Mouse (Mus musculus) thymus, postnatal 10 days (tissue): Measurements from ENCODE around the gene Tspan13.

ENCODE experiments used
- DNase-seq, 2 experiments: peaks; one replicate each; pipeline ENCODE4 v3.0.0; 2021; ENCODE audit warnings: low spot score in 2 of 2

Gene Tspan13

DNA sequence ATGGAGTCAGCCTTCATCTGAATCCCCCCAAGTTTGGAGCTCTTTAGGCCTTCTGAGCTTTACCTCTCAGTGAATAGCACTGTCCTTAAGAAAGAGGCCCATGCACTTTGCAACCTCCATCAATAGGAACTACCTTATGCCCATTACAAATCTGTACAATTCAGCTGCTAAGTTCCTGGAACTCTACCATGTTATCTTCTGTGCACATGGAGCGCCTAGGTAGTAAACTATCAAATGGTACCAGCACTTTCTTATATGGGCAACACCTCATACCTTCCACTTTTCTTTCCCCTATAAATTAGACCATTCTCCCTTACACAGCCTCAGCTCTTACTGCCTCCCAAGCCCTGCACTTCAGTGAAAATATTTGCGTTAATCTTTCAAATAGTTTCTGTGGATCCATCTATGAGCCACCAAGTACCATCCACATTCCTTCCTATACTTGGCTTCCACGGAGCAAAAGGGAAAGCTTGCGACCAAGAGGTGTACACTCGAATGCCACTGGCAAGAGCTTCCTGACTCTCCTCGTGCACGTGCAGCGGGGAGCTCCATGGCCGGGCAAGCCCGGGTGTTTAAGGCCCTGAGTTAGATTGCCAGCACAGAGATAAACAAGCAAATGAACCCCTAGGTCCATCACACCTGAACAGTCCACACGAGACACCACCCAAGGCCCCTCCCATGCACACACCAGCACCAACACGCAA, 11.5 kb downstream of the Tspan13 start:
- no peak for DNase-seq

DNA sequence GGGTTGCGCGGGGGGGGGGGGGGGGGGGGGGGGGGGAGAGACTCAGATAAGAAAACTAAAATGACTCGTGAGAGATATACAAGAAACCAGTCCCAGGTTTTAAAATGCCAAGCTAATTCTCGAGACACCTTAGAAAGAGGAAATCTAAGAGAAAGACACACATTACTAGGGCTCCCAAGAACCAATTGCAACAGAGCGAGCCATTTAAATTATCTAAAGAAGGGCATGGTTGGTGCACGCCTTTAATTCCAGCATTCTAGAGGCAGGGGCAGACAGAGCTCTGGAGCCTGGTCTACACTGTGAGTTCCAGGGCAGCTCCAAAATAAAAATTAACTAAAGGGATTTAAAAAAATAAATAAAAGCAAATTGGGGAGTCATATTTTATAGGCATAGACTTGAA, 12.6 kb downstream of the Tspan13 start:
- no peak for DNase-seq

DNA sequence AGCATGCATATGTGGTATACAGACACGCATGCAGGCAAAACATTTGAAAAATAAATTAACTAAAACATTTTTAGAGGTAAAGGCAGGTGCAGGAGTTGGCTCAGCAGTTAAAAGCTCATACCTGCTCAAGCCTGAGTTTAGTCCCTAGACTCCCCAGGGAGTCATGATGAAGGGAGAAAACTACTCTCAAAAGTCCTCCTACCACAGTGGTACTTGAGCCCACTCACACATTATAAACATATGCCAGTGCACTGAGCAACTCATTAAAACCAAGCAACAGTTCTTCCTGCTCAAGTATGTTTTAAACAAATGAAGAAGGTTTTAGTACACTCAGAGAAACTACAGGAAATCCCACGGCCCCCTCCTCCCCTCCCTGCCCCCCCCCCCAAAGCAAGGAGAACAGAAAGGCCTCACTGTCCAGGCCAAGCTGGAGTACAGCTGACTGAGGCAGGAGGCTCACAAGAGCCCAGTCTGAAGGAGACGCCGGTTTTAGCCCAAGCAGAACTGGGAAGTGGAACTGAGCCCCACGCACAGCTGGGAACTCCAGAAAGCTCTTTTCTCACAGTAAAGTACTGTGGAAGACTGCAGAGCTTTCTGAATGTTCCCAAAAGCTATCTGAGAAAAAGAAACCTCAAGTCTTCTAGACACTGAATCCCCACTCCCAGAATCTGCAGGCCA, 13.2 kb downstream of the Tspan13 start:
- DNase-seq = no peak

DNA sequence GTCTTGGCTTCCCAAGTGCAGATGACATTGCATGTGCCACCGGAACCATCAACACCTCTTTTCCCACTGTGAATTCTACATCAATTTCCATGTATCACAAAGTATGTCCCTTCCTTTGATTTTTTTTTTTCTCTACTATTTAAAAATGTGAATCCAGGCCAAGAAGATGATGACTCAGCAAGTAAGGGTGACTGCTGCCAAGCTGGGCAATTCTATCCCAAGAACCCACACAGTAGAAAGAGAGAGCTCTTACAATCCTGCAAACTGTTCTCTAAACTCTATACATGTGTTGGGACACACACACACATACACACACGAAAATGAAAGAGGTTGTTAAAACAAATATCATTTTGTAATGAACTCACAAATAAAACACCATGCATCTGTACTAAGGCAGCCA, 15.1 kb downstream of the Tspan13 start:
- no peak for DNase-seq

DNA sequence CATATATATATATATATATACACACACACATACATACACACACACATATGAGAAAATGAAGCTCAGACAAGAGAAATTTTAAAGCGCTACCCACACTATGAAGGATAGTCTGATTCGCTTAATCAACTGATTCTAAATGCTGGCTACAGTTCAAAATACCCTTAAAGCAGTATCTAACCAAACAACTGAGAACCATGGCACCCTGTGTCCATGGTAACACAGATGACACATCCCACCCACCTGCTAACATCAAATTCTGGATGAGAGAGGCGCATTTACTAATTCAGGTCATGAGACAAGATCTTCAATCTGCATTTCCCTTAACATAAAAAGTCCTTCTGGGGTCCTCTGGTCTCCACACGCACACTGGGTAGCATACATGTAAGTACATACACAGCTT, 16.2 kb downstream of the Tspan13 start:
- DNase-seq = no peak

DNA sequence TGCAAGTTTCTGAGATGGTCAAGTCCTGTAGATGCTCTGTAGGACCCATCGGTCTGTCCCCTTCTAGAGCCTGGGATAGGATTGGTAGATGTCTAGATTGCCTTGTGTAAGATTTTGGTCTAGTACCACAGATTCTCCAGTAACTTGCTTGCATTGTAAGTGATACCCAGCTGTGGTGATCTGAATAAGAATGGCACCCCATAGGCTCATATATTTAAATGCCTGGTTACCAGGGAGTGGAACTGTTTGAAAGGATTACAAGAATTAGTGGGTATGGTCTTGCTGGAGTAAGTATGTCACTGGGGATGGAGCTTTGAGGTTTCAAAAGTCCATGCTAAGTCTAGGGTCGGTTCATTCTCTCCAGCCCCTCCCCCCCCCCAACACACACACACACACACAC, 21.6 kb downstream of the Tspan13 start:
- no peak for DNase-seq

DNA sequence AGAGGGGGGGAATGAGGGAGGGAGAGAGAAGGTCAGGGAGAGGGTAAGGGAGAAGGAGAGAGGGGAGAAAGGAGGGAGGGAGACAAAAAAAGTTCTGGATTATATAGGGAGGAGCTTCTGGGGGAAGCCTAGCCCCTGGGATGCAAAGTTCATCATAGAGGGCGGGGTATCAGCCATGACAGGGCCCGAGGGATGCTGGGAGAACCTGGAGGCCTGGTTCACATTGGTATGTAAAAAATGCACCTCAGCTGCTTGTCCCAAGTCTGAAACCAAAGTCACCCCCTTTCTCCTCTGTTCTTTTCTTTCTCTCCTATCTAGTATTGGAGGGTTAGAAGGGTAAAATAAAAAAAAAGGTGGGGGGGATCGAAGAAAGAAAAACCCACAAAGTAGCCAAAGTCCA, 22.2 kb downstream of the Tspan13 start:
- no peak for DNase-seq

DNA sequence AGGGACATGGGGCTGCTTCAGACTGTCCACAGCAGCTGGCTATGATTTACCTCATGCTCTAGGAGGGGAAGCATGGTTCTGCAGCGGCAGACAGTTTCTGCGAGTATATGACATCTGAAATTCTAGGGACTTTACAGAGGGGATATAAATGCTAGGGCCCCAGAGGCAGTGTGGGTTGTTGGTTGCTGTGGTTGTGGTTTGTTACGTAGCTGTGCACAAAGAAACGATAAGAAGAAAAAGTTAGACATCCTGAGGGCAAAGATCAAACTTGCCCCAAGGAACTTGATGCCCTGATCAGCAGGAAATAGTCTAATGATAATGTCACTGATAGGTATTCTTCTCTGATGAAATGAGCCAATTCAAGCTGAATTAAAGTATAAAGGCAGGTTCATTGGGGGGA, 22.7 kb downstream of the Tspan13 start:
- DNase-seq = no peak

DNA sequence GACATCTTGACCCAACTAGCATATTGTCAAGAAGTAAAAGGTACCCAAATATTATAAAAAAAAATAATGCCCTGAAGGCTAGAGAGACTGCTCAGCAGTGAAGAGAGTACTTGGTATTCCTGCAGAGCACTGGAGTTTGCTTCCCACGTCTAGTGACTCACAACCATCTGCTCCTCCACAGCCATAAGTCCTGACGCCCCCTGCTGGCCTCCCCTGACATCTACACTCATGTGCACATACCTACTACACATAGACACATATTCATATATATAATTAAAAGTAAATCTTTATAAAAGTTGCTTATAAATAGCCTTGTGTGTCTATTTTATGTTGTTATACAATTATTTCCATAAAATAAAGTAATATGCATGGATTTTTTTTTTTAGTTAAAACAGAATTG, 24.5 kb downstream of the Tspan13 start:
- DNase-seq = no peak

DNA sequence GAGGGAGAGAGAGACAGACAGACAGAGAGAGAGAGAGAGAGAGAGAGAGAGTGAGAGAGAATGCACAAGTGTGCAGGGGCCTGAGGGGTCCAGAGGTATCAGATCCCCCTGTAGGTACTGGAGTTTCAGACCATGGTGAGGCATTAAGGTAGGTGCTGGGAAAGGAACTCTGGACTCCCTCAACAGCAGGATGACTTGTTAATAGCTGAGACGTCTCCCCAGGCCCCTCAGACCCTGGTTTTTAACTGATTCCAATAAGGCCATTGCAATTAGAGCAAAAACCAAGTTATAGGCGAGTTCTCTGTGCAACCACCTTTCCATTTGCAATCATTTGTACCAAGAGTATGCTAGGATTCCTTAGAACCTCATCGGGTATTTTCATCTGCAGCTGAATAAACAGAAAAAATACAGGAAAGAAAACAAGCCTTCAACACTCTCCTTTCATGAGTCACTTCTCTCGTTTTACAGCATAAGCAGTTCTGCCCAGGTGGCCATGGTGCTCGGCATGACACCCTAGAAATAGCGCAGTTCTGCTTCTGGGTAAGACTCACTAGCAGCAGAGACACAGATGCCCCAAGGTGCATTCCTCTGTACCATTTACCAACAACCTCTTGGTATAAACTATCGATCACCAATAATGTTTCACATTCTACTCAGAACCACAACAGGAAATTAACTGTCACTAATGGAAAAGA, 28.9 kb downstream of the Tspan13 start:
- DNase-seq = no peak

DNA sequence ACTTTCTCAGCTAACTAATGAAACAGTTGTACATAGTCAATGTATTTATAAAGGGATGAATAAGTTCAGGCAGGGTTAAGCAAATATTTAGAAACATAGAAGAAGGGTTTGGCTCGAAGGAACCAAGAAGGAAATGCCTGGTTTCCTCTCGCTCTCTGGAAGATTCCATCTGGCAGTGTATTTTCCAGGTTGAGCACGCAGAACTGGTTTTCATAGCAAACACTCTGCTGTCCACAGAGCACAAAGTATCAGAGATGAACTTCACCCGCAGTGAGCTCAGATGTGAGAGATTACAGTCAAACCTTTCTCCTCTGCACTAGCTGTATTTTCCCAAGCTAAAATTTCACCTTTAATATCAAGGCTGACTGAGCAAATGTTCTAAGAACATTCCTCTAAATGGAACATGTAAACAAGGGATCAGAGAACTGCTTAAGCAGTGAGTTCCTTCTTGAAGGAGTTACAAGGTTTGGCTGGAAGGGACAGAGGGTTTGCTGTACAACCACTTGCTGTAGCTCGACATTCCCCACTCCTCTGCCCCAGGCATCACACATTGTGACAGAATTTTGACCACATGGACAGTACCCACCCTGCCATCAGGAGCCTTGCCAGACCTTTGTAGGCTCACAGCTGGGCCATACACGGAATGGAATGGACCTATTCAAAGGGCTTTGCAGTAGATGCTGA, 33.8 kb downstream of the Tspan13 start:
- no peak for DNase-seq

DNA sequence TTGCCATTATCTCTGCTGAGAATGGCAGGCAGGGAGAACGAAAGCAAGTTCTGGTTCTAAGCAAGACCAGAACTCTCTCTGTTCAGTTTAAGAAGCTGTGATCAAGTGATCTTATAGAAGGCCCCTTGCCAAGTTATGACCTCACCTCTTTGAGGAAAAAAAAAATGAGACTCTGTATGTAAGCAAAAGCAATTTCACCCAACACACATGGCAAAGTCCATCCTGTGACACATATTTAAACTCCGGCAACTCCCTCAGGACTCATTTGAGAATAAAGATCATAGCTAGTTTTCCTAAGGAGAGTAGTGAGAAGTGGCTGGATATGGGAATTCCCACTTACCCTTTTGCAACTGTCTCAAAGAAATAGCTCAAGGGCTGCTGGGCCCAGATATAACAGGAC, 34.7 kb downstream of the Tspan13 start:
- DNase-seq = no peak

DNA sequence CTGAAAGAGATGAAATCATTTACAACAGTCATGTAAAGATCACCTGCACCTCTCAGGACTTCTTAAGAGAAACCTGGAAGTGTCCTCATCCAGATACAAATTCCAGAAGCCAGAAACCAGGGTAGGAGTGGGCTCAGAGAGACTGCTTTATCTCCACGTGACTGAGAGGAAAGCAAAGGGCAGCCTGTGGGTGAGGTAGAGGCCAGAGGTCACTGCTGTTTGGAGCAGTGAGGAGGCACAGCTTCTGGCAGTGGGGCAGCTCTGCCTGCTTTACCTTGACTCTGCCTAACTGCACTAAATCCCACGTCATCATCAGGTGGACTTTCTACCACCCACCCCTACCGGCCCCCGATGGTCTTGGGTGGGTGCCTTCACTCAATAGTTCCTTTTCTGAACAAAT, 37.6 kb downstream of the Tspan13 start:
- no peak for DNase-seq

DNA sequence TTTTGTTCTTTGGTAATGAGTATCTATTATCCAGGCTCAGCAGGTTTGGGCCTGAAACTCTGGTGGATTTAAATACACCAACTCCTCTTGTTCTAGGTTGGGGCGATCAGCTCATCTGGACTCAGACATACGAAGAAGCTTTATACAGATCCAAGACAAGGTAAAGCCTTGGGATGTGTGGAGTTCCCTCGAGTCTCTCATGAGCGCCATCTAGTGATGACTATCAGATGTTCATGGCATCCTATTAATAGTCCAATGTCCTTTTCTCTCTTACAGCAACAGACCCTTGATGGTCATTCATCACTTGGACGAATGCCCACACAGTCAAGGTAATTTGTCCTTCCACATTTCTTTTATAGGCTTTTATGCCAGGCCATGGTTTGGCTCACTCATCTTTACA, 46.5 kb downstream of the Tspan13 start:
- DNase-seq = peak in 1 of 2 experiments; percentile 25

DNA sequence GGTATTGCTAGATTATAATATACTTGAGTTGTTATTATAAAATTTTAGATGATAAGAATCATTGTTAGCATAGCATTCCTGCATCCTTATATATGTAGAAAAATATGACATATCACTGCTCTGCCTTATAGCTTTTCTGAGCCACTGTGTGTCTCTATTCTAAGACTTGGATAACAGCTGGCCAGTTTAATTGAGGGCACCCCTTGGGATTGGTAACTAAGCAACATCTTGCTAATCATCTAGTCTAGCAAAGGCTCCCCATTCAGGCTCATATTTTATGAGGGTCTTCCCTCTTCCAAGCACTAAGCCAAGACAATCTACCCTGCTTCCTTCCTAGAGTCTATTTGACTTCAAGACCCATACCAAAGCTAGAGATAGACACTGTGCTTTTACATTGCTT, 48.2 kb downstream of the Tspan13 start:
- no peak for DNase-seq

DNA sequence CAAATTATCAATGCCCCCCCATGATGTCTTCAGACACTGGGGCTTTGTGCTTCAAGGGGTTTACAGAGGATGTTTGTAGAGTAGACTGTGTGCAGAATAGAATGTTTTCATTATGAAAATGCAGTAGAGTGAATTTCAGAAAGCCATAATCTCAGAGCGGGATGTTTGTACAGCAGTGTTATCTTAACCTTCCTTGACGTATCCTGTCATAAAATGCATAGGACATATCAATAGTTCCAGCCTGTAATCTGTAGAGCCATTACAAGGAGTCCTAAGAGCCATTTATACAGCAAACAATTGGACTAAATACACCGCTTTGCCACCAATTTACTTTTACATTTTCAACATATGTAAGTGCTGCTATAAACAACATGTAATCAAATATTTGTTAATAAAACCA, 48.7 kb downstream of the Tspan13 start:
- DNase-seq = no peak

DNA sequence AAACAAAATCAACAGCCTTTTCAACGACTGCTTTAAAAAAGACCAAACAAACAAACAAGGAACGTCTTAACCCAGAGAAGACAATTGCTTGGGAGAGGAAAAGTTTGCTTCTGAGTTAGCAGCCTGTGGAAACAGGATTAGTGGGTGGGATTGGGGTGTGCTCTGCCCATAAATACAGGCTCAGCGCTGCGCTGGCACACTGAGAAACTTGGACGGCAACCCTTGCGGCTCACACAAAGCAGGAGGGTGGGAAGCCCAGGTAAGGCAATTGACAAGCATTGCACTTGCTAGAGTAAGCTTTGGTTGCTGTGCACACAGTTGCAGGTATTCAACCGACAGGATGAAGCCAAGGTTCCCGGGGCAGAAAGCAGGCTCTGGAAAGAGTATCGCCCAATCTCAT, 49.6 kb downstream of the Tspan13 start, which contains the start of gene Agr2:
Gene Agr2, plus strand, starts transcription at position 197 of the 400 bp plus-strand sequence.
- DNase-seq = no peak

DNA sequence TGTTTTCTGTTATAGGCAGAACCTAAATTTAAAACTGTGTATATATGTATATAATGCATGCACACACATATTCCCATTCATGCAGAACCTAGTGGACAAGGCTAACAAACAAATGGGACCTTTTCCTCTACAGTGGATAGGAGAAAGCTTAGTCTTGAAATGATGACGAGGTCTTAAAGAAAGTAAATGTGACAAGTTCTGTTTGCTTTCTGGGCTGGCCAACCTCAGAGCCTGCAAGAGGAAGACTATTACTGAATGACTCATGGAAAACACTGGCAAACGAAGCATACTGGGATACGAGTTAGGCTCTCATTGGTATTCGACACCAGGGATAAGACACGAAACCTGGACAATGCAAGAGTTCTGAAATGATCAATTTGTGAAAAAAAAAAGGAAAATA, 57.6 kb downstream of the Tspan13 start:
- no peak for DNase-seq

DNA sequence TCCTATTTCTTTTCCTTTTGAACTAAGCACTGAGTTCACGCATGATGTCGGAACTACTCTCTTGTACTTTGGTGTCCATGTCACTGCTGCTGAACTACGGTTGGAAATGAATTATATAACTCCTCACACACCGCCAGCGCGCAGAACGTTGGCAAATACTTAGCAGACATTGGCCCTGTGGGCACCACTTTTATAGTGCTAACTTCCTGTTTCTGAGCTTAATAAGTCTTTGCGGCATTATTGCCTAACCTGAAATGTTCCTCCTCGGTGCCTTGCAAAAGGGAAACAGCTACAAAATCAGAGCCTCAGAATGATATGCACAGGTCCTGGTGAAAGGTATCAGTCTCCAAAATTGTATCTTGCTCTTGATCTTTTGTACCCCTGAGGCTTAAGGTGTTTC, 58.8 kb downstream of the Tspan13 start:
- DNase-seq = no peak

DNA sequence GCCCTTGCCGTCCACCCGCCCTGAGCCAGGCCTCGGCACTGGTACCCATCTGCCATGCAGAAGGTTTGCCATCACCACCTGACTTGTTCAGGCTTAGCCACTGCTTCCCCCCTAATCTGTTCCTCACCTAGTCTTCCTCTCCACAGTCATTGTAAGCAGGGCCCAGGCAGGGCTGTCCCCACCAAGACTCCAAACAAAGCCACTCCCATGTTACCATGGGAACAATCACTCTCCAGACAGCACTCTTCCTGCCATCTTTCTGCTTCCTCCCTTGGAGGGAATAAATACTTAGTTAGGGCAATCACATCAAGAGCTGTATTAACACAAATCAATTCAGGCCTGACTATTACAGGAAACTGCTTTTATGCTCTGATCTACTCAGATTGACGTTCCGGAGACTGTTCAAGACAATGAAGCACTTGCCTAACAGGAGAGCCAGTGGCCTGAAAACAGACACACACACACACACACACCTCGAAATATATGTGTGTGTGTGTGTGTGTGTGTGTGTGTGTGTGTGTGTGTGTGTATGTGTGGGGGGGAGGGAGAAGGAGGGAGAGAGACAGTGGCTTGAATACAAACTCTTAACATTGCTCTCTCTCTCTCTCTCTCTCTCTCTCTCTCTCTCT, 60.5 kb downstream of the Tspan13 start:
- no peak for DNase-seq

DNA sequence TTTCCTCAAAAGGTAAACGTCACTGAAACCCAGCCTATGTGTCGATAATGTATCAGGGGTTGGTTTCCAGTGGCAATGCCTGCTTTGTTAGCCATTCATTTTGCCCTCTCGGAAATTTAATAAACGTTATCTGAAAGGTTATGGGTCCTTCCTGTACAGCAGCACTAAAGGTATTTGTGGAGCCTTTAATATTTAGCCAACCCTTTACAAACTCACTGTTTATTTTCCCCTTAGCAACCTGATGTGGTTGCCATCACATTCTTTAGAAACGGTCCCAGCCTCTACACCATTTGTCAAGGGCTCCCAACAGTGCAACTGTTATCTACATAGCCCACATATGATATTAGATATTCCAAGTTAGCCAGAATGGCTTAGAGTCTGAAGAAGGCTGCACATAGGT, 62.7 kb downstream of the Tspan13 start:
- DNase-seq = no peak

DNA sequence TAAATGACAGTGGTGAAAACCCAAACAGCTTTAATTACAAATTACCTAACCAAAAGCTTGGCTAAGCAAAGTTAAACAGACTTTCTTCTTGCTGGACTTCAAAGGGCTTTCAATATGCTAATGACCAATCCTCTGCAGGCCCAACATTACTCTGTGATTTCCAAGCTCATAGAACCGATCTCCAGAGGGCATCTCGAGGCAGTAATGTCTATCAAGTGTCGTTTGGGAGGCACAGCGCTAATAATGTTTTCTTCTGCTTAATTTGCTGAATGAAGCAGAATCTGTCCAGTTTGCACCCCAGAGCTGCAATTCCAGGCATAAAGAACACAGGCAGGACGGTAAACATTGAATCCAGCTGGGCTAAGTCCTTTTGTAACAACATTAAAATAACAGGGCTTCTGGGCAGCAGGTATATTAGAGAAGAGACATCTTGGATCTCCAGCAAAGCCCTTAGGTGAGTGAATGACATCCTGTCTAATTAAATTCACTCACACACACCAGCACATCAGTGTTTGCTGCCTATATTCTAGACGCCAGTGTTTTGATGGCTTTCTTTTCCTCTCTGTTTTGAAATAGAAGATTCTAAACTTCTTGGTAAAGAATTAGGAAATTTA, 64.6 kb downstream of the Tspan13 start:
- DNase-seq = no peak
